Mouse (Mus musculus) MEL (cell line): ENCODE data around the gene Ncoa7. TPM values are rescaled to one million over a fixed set of nuclear protein-coding genes. Genes with fewer than 3 reads are reported as not detected.
"Not testable (repeated sequence)": the region's sequence is repeated elsewhere in the genome, so short reads cannot be mapped to it uniquely, and the experiment has no call there.

ENCODE experiments used
- DNase-seq: peaks from one replicate; pipeline ENCODE4 v3.0.0; 2011; ENCODE audit warnings: low read depth, low spot score
- H3K27ac ChIP-seq: 2 replicates; pipeline ENCODE4 v1.5.1; 2012; ENCODE audit warnings: low read depth, mild to moderate bottlenecking, control low read depth, low read length, moderate library complexity; ENCODE audit not compliant: control insufficient read depth
- H3K27me3 ChIP-seq, 2 experiments: fragments of 150-350 bp in 1 of 2; sonication (generic) in 1 of 2; 2 replicates each; pipeline ENCODE4 v1.6.1; 2012; ENCODE audit warnings: low read length in 2 of 2, mild to moderate bottlenecking in 2 of 2, improper control_type of control experiment in 1 of 2, moderate library complexity in 1 of 2; ENCODE audit not compliant: insufficient read depth in 2 of 2, control insufficient read depth in 1 of 2
- H3K36me3 ChIP-seq, 2 experiments: 2 replicates each; pipeline ENCODE4 v1.6.1; 2012 to 2014; ENCODE audit warnings: low read length in 2 of 2, improper control_type of control experiment in 1 of 2, inconsistent platforms in 1 of 2, mild to moderate bottlenecking in 1 of 2; ENCODE audit not compliant: insufficient read depth in 2 of 2, control insufficient read depth in 1 of 2
- H3K4me1 ChIP-seq, 2 experiments: fragments of 150-350 bp in 1 of 2; sonication (generic) in 1 of 2; 2 replicates each; pipeline ENCODE4 v1.6.1; 2012; ENCODE audit warnings: low read length in 2 of 2, improper control_type of control experiment in 1 of 2, mild to moderate bottlenecking in 1 of 2; ENCODE audit not compliant: insufficient read depth in 2 of 2, control insufficient read depth in 1 of 2
- H3K4me3 ChIP-seq, 2 experiments: fragments of 150-350 bp in 1 of 2; sonication (generic) in 1 of 2; 2 replicates each; pipeline ENCODE4 v1.5.1; 2012; ENCODE audit warnings: low read depth in 2 of 2, low read length in 2 of 2, mild to moderate bottlenecking in 2 of 2, moderate library complexity in 2 of 2, control low read depth in 1 of 2, improper control_type of control experiment in 1 of 2; ENCODE audit not compliant: control insufficient read depth in 1 of 2, insufficient read depth in 1 of 2
- H3K79me2 ChIP-seq: 2 replicates; pipeline ENCODE4 v1.6.1; 2012; ENCODE audit warnings: mild to moderate bottlenecking, low read length, moderate library complexity; ENCODE audit not compliant: control insufficient read depth, poor library complexity, insufficient read depth
- H3K9ac ChIP-seq: 2 replicates; pipeline ENCODE4 v1.6.1; 2012; ENCODE audit warnings: low read depth, mild to moderate bottlenecking, control low read depth, low read length, moderate library complexity; ENCODE audit not compliant: control insufficient read depth, poor library complexity, severe bottlenecking
- H3K9me3 ChIP-seq: fragments of 150-350 bp; sonication (generic); replicated peaks from 2 replicates; pipeline ENCODE4 v1.6.1; 2012; ENCODE audit warnings: mild to moderate bottlenecking, low read length, improper control_type of control experiment, moderate library complexity; ENCODE audit not compliant: insufficient read depth
- EP300 ChIP-seq, 2 experiments: IDR thresholded peaks; 2 replicates each; pipeline ENCODE4 v1.6.1; 2011; ENCODE audit warnings: improper control_type of control experiment in 2 of 2, low read length in 2 of 2, low read depth in 1 of 2, mild to moderate bottlenecking in 1 of 2
- GATA1 ChIP-seq: IDR thresholded peaks from 2 replicates; pipeline ENCODE4 v1.6.1; 2011; ENCODE audit warnings: low read depth, low read length, improper control_type of control experiment
- KAT2A ChIP-seq: conservative IDR thresholded peaks from 2 replicates; pipeline ENCODE4 v1.6.1; 2012; ENCODE audit warnings: low read depth, low read length, improper control_type of control experiment, inconsistent platforms
- MAZ ChIP-seq: IDR thresholded peaks from 2 replicates; pipeline ENCODE4 v1.6.1; 2012; ENCODE audit warnings: low read depth, mild to moderate bottlenecking, inconsistent platforms, low read length, improper control_type of control experiment
- RCOR1 ChIP-seq: IDR thresholded peaks from 2 replicates; pipeline ENCODE4 v1.6.1; 2012; ENCODE audit warnings: low read depth, mild to moderate bottlenecking, inconsistent platforms, low read length, improper control_type of control experiment
- SMC3 ChIP-seq: IDR thresholded peaks from 2 replicates; pipeline ENCODE4 v1.6.1; 2011; ENCODE audit warnings: low read depth, low read length, improper control_type of control experiment
- TCF12 ChIP-seq: IDR thresholded peaks from 2 replicates; pipeline ENCODE4 v1.6.1; 2014; ENCODE audit warnings: low read depth, mild to moderate bottlenecking, inconsistent platforms, low read length, improper control_type of control experiment, moderate library complexity
- ZKSCAN1 ChIP-seq: IDR thresholded peaks from 2 replicates; pipeline ENCODE4 v1.6.1; 2012; ENCODE audit warnings: low read depth, mild to moderate bottlenecking, inconsistent platforms, low read length, improper control_type of control experiment, moderate library complexity
- ZNF384 ChIP-seq: IDR thresholded peaks from 2 replicates; pipeline ENCODE4 v1.6.1; 2012; ENCODE audit warnings: low read depth, mild to moderate bottlenecking, inconsistent platforms, low read length, improper control_type of control experiment
- polyA plus RNA-seq, 2 experiments: library from polyadenylated mRNA; stranded (reverse) in 1 of 2; unstranded in 1 of 2; fragments of >175 nt in 1 of 2; fragments of >200 nt in 1 of 2; gene quantifications; 2 replicates each; pipeline versions ENCODE4 v1.2.1 to v1.2.4; 2012; ENCODE audit warnings: low replicate concordance in 2 of 2, low read depth in 1 of 2; ENCODE audit not compliant: insufficient read length in 2 of 2, insufficient read depth in 1 of 2, missing spikeins in 1 of 2
- total RNA-seq: library from RNA; depleted of rRNA; stranded (reverse); fragments of 300-350 nt; gene quantifications from 2 replicates; pipeline ENCODE4 v1.2.3, GENCODE M21; 2012

The Ncoa7 gene
- total and polyA plus RNA-seq, 3 experiments, result 1.7 to 64.9 (median 4.2) TPM

GRCm38 (mm10) chr10:30638216-30638615 lies 164.9 kb downstream of the Ncoa7 start:
- TF ChIP-seq SMC3, result no peak
- Histone ChIP-seq H3K27me3 (no peaks in the 10 kb centered on the region), H3K79me2 (no peaks in the 10 kb centered on the region), H3K9me3 (no peaks in the 10 kb centered on the region), H3K4me1 (no peaks in the 10 kb centered on the region), H3K36me3 (no peaks in the 10 kb centered on the region), H3K4me3 (no peak overlapping the region), H3K9ac (no peak overlapping the region), H3K27ac (no peak overlapping the region)
- DNase-seq, result no peak

DNA sequence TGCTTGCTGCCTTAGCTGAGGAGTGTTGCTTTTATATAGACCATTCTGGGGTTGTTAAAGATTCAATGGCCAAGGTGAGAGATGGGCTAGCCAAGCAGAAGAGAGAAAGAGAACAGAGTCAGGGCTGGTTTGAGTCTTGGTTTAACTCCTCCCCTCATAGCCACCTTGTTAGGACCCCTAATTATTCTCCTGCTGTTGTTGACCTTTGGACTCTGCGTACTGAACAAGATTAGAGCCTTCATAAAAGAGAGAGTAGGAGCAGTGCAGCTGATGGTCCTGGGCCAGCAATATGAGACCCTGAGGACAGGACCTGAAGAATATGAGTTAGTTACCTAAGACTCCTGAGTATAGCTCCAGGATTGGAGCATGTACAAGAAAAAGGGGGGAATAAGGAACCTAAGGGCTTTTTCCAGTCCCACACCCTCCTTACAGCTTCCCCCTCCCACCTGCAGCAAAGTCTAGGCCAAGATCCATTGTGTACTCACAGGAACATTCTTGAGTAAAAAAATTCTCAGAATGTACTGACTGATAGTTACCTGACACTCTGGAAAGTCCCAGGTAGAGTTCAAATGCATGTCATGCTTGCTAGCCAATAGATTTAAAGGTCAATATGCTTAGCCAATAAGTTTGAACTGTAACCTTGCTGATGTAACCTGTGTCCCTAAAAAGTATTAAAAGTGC lies 166.5 kb downstream of the Ncoa7 start:
- not testable (repeated sequence) for H3K27me3 ChIP-seq, H3K4me3 ChIP-seq, H3K4me1 ChIP-seq, H3K9me3 ChIP-seq, H3K79me2 ChIP-seq, DNase-seq, H3K36me3 ChIP-seq, H3K9ac ChIP-seq, H3K27ac ChIP-seq

DNA sequence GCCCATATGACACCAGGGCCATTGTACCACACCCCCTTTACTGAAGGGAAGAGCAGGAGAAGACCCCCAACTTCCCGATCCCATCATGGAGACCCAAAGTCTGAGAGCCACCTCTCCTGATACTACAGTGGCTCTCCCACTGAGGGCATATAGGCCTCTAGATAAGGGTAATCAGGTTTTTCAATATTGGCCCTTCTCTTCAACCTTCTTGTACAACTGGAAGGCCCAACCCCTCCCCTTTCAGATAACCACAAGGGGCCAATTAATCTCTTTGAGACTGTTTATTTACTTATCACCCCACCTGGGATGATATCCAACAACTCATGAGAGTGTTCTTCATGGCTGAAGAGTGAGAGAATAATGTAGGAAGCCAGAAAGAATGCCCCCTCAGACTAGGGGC lies 170.4 kb downstream of the Ncoa7 start:
- H3K36me3 ChIP-seq, result peaks cover 0 to 5% of the 10 kb centered on the region in 2 experiments; a peak in 1 of 4 replicates
- H3K9me3 ChIP-seq, result no peaks in the 10 kb centered on the region
- peak; percentile 16 for DNase-seq
- no peak overlapping the region for H3K9ac ChIP-seq
- no peak overlapping the region for H3K4me3 ChIP-seq
- TF ChIP-seq GATA1 (peak; percentile 10; the same call in 1 of the 2 replicates), ZKSCAN1 (no peak), TCF12 (peak; percentile 27; the same call in 1 of the 2 replicates), EP300 (IDR thresholded peaks at IDR 0.05; ENCODE audit: low read depth in 1 of 2, low read length in 2 of 2) (peak in 1 of 2 experiments; percentile 44; a peak in 2 of 4 replicates), KAT2A (no peak)
- peaks cover 0 to 2% of the 10 kb centered on the region in 2 experiments; a peak in 1 of 4 replicates for H3K4me1 ChIP-seq
- H3K27ac ChIP-seq, result no peak overlapping the region
- no peaks in the 10 kb centered on the region for H3K79me2 ChIP-seq
- H3K27me3 ChIP-seq, result no peaks in the 10 kb centered on the region

DNA sequence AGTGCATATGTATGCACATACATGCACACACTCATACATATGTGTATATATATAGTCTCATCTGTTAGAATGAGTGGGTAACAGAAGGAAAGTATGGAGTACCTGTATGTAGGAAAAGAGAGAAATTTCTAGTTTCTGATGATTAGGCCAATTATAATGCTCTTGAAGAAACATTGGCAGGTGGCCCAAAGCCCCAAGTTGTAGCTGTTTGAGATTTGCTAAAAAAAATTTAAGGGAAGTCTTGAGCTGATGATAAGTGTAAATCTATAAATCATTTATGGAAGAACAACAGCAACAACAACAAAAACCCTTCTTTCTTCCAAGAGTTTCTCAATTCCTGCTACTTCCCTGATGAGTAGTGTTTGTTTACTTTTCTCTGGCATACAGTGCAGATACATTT lies 173.1 kb downstream of the Ncoa7 start:
- TF ChIP-seq RCOR1 (peak; percentile 68; the same call in 1 of the 2 replicates), TCF12 (peak; percentile 18; the same call in 1 of the 2 replicates), ZNF384 (peak; percentile 63), MAZ (no peak)
- Histone ChIP-seq H3K36me3 (peaks cover 0 to 5% of the 10 kb centered on the region in 2 experiments; a peak in 1 of 4 replicates), H3K27me3 (no peaks in the 10 kb centered on the region), H3K4me3 (no peak overlapping the region), H3K9me3 (no peaks in the 10 kb centered on the region), H3K27ac (no peak overlapping the region), H3K79me2 (no peaks in the 10 kb centered on the region), H3K9ac (no peak overlapping the region), H3K4me1 (peaks cover 0 to 2% of the 10 kb centered on the region in 2 experiments; a peak in 1 of 4 replicates)
- peak; percentile 36 for DNase-seq
